Mouse (Mus musculus) limb, embryonic 10.5 days (tissue): ENCODE results near the gene Evx2. TPM values are rescaled to one million over a fixed set of nuclear protein-coding genes. Genes with fewer than 3 reads are reported as not detected.

ENCODE experiments used
- DNase-seq: peaks from one replicate; pipeline ENCODE4 v3.0.0-alpha.2; 2017; ENCODE audit warnings: low spot score
- H3K27ac ChIP-seq: fragments of 300-500 bp; sonication (generic); 2 replicates; pipeline ENCODE4 v1.5.1; 2016; ENCODE audit warnings: mild to moderate bottlenecking
- H3K27me3 ChIP-seq: fragments of 300-500 bp; sonication (generic); 2 replicates; pipeline ENCODE4 v1.6.1; 2016; ENCODE audit warnings: low read depth, mild to moderate bottlenecking; ENCODE audit not compliant: poor library complexity, severe bottlenecking
- H3K36me3 ChIP-seq: fragments of 300-500 bp; sonication (generic); 2 replicates; pipeline ENCODE4 v1.6.1; 2016; ENCODE audit warnings: mild to moderate bottlenecking, moderate library complexity
- H3K4me1 ChIP-seq: fragments of 300-500 bp; sonication (generic); 2 replicates; pipeline ENCODE4 v1.6.1; 2016
- H3K4me3 ChIP-seq: fragments of 300-500 bp; sonication (generic); 2 replicates; pipeline ENCODE4 v1.5.1; 2016; ENCODE audit warnings: mild to moderate bottlenecking, moderate library complexity
- H3K9me3 ChIP-seq: fragments of 300-500 bp; sonication (generic); replicated peaks from 2 replicates; pipeline ENCODE4 v1.6.1; 2016; ENCODE audit warnings: mild to moderate bottlenecking
- WGBS: fragments of 180-500 bp; shearing (Covaris S2); methylation state at CpG from one replicate; pipeline ENCODE4 v1.1.7; 2016; 5-methylcytosine and 5-hydroxymethylcytosine counted together
- polyA plus RNA-seq: library from polyadenylated mRNA; unstranded; fragments of >200 nt; fragmentation: Nextera tagmentation; extraction: Ambion mirVana; gene quantifications from 2 replicates; pipeline ENCODE4 v1.2.1, GENCODE M21; 2016

The Evx2 gene
- polyA plus RNA-seq, 1 experiment from 2014 or later: 0.84 TPM

DNA sequence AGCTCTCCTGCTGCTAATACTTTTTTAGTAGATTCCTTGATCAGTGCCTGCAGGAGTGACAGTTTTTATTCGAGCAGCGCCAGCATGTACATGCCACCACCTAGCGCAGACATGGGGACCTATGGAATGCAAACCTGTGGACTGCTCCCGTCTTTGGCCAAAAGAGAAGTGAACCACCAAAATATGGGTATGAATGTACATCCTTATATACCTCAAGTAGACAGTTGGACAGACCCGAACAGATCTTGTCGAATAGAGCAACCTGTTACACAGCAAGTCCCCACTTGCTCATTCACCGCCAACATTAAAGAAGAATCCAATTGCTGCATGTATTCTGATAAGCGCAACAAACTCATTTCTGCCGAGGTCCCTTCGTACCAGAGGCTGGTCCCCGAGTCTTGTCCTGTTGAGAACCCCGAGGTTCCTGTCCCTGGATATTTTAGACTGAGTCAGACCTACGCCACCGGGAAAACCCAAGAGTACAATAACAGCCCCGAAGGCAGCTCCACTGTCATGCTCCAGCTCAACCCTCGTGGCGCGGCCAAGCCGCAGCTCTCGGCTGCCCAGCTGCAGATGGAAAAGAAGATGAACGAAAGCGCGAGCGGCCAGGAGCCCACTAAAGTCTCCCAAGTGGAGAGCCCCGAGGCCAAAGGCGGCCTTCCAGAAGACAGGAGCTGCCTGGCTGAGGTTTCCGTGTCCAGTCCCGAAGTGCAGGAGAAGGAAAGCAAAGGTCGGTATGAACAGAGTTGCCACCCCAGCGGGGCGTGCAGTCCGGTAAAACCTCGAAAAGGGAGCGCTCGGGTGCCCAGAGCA, 32.8 kb upstream of the Evx2 start:
- Histone ChIP-seq H3K27me3 (peaks cover 70% of the 10 kb centered on the region), H3K27ac (peak overlapping the region; percentile 99), H3K4me3 (peak overlapping the region; percentile 80), H3K4me1 (peaks cover 63% of the 10 kb centered on the region), H3K9me3 (no peaks in the 10 kb centered on the region), H3K36me3 (peaks cover 31% of the 10 kb centered on the region)
- no peak for DNase-seq
- 3% methylated on average over 35 of the region's 35 CpGs for WGBS

DNA sequence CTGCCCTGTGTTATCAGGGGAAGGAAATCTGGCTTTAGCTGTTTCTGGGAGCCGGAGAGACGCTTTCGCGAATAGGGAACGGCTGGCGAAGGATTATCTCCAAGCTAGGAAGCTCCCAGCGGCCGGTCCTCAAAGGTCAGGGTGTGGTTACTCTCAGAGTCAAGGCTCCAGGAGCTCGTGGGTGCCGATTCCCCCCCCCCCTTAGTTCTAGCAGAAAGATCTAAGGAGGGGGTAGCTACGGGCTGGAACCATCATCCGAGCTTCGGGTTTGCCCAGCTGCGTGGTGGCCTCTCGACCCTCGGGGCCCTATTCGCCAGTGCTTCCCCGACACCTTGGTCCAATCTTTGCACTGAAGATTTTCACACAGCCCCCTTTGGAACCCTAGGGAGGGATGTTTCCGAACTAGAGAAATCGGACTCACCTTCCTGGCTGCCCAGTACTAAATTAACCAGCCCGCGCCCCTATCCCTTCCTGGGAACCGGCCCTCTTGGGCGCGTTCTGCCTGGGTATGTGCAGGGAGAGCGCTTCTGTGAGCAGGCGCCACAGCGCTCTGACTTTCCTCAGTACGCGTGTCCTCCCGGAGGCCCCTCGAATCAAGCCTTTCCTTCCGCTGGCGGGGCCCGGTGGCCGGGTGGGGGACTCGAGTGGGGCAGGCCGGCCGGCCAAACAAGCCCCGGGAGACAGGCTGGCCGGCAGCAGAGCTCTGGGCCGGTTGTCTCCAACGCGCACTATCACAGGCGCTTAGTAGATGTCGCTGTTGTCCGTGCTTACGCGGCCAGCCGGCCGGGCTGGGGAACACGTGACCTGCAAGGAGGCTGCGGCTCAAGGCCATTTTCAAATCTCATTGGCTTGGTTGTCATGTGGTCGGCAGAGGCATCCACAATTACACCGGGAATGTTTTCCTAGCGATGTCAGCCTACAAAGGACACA, 31.9 kb upstream of the Evx2 start, which contains the start of gene Hoxd10:
Gene Hoxd10 (plus strand): TSS at position 903 of the 930 bp plus-strand sequence.
- peak; percentile 90 for DNase-seq
- H3K27me3 ChIP-seq: peaks cover 66% of the 10 kb centered on the region
- peak within 1 kb of the TSS; percentile 99 for H3K27ac ChIP-seq
- H3K4me3 ChIP-seq: peak within 1 kb of the TSS; percentile 80
- H3K4me1 ChIP-seq: peaks cover 59% of the 10 kb centered on the region
- peaks cover 34% of the 10 kb centered on the region for H3K36me3 ChIP-seq
- H3K9me3 ChIP-seq: no peaks in the 10 kb centered on the region
- WGBS: 1% methylated on average over 56 of the region's 56 CpGs

DNA sequence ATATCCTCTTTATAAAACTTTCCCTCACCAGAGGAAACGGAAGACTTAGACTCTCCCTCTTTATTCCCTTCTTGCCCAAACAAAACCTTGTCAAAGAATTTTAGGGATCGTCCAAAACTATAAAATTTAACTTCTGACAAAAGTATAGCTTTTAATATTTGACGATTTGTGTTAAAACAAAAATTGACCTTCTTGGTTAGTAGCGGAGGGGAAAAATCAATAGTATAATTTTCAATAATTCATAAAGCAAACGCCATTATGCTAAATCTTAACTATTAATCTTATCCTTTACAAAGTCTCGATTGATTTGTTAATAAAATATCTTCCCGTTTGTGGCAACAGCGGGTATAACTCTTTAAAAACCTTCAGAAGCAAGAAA, 31.0 kb upstream of the Evx2 start:
- H3K4me3 ChIP-seq: peak overlapping the region; percentile 80
- WGBS: 7% methylated on average over 8 of the region's 8 CpGs

DNA sequence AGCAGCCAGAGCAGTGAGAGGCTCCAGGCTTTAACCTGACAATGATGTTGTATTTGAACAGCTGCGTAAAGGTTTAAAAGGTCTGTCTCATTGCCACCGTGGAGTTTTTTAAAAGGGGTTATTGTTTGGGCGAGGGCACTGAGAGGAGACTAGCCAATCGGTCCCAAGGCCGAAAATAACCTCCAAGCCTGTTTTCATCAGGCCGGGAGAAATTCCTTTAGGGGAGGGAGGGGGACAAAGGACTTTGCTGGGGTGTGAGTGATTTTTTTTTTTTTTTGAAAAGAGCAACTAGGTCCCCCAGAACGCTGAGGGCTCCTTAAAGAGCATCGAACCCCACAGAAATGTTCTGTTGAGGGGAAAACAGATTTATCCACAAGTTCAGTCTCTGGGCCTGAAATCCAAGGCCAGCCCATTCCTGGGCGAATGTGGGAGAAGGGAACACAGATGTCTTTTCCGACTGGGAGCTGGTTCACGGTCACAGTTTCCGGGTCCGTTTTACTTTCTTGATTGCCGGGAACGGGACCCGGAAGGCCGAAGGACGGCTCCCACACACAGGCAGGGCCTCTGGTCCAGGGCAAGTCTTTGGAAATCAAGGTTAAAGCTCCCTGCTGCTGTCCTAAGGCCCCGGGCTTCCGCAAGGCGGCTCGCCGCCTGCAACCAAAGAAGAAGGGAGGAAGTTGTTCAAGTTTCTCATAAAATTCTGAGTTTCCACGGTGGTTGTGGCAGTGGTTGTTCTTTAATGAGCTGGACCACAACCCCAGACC, 30.4 kb upstream of the Evx2 start:
- H3K27me3 ChIP-seq: peaks cover 61% of the 10 kb centered on the region
- WGBS: under 1% methylated on average over 24 of the region's 24 CpGs
- H3K27ac ChIP-seq: peak overlapping the region; percentile 99
- H3K4me1 ChIP-seq: peaks cover 44% of the 10 kb centered on the region
- peaks cover 29% of the 10 kb centered on the region for H3K36me3 ChIP-seq
- H3K4me3 ChIP-seq: peak overlapping the region; percentile 80
- DNase-seq: peak; percentile 77
- H3K9me3 ChIP-seq: no peaks in the 10 kb centered on the region

More for the DNA sequence above, 31.0 kb upstream of the Evx2 start:
- peaks cover 61% of the 10 kb centered on the region for H3K27me3 ChIP-seq
- DNase-seq: no peak
- H3K27ac ChIP-seq: peak overlapping the region; percentile 99
- H3K36me3 ChIP-seq: peaks cover 34% of the 10 kb centered on the region
- H3K9me3 ChIP-seq: no peaks in the 10 kb centered on the region
- peaks cover 50% of the 10 kb centered on the region for H3K4me1 ChIP-seq

DNA sequence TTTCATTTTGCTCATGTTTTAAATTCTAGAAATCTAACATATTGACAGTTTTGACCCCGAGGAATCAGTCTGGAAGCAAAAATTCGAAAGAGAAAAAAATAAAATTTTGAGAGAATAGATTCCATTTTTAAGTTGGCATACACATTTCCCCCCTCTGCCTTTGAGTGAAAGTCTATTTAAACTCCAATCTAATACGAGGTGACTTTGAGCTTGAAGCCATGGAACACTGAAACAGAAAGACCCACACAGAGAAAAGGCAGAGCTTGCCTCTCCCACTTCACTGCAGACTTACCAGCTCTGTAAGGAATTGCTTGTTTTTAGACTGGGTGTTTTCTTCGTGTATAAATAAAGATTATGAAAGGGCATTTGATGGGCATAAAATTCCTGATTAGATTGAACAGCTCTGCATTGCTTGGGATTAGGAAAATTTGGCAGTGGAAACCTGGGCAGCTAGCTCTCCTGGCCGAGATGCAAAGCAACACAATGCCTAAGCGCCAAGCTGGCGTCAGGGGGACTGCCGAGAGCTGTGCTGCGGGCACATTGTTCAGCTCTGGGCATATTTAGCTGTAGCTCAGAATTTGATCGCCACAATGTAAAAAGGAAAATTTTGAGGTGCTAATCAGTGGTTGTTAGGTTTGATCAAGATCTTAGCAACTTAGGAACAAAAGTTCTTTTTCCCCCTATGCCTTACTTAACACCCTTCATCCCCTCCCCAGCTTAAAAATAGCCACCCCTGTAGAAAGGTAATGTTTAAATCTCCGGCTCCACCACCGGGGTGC, 29.6 kb upstream of the Evx2 start:
- Histone ChIP-seq H3K4me3 (peak overlapping the region; percentile 80), H3K9me3 (no peaks in the 10 kb centered on the region), H3K4me1 (peaks cover 44% of the 10 kb centered on the region), H3K36me3 (peaks cover 34% of the 10 kb centered on the region), H3K27ac (peak overlapping the region; percentile 99), H3K27me3 (peaks cover 64% of the 10 kb centered on the region)
- WGBS: 3% methylated on average over 12 of the region's 12 CpGs
- DNase-seq: peak; percentile 61

DNA sequence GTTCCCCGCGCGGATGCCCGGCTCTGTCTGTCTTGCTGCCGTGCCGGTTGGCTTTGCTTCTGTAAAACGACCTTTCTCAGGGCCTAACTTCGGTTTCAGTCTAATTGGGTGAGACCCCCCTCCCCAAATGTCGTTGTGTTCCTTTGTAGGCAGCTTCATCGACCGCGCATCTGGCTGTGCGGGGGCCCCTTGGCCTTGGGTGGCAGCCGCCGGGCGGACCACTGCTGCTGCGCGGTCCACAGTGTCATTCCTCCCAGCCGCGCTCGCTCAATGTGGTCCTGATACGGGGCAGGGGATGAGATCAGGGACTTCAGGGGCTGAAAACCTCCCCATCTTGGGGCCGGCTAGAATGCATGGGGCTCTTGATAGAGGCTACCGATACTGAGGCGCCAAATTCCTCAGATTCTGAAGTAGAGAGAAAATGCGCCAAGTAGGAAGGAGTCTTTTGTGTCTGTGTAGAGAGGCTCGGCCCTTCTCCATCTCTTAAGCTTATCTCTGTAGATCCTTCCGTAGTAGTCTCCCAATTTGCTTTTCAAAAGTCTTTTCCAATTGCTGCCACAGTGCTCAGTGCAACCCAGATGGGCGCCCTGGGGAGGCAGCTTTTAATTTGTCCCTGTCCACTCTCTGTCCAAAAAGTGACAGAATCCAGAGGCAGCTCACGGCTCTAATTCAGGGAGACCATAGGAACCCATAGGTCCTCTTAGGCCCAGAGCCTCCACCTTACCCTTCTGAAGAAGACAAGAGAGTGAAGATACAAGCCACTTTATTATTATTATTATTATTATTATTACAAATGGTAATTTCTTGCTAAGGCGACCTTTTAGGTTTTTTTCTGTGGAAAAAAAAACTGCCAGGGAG, 28.6 kb upstream of the Evx2 start:
- DNase-seq: peak; percentile 69
- no peaks in the 10 kb centered on the region for H3K9me3 ChIP-seq
- peaks cover 51% of the 10 kb centered on the region for H3K4me1 ChIP-seq
- peaks cover 63% of the 10 kb centered on the region for H3K27me3 ChIP-seq
- under 1% methylated on average over 31 of the region's 31 CpGs for WGBS
- peak overlapping the region; percentile 80 for H3K4me3 ChIP-seq
- peaks cover 32% of the 10 kb centered on the region for H3K36me3 ChIP-seq
- H3K27ac ChIP-seq: peak overlapping the region; percentile 99

DNA sequence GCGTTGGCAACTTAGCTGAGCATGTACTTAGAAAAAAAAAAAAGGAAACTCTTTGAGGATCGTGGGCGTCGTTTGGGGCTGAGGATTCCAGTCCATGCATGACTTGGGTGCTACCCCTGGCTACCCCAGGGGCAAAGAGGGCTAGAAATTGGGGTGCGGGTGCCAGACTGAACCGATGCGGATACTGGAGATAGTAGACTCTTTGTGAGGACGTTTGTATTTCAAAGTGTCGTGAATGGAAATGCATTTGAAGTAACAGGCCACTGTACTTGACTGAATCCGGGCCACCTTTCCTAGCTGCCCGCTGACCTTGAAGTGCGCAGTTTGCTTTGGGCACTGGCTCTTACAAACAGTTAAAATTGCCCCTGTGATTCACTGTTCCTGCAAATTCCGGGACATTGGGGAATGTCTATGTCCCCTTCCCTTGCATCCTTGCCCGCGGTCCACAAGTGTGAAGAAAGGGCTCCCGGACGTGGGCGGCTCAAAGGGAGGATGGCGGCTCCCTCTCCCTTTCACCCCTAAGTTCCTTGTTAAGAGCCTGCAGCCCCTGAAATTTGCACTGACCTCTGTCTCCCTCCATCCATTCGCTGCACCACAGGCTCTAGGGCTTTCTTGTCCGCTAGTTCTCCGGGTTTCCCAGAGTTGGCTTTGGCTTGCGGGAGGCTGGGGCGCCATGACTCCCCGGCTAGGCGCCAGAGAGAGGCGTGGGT, 27.8 kb upstream of the Evx2 start:
- peak; percentile 74 for DNase-seq

DNA sequence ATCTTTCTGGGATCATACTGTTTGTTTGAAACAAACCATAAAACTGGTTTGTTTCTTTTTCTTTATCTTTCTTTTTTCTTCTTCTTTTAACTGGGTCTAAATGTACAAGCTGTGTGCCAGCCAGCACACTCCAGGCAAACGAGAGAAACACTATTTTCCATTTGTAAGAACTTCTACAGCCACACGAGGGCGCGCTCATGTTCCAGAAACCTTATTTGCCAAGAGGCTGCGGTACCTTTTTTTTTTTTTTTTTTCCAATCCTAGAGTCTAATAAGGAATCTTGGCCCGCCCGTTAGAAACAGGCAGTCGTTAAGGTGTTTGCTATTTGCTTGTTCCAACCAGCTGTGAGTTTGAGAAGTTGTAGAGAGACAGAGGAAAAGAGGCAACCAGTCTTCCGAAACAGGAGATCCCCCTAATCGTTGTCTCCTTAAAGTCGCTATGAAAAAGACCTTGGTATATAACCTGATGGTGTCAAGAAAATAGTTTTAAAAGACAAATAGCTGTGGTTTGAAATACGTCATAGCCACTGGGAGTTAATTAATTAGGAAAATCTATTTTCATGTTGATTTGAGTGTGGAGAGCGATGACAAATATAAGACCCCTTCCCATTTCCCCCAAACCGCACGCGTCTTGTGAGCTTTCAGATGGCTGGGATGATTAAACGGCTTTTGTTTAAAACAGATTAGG, 27.1 kb upstream of the Evx2 start:
- peak; percentile 87 for DNase-seq
- Histone ChIP-seq H3K27me3 (peaks cover 65% of the 10 kb centered on the region), H3K4me3 (peak overlapping the region; percentile 80), H3K9me3 (no peaks in the 10 kb centered on the region), H3K27ac (peak overlapping the region; percentile 99), H3K4me1 (peaks cover 54% of the 10 kb centered on the region), H3K36me3 (peaks cover 21% of the 10 kb centered on the region)
- WGBS: 3% methylated on average over 17 of the region's 17 CpGs

More for the DNA sequence above, 27.8 kb upstream of the Evx2 start:
- H3K27me3 ChIP-seq: peaks cover 63% of the 10 kb centered on the region
- peak overlapping the region; percentile 80 for H3K4me3 ChIP-seq
- 1% methylated on average over 27 of the region's 27 CpGs for WGBS
- H3K4me1 ChIP-seq: peaks cover 52% of the 10 kb centered on the region
- no peaks in the 10 kb centered on the region for H3K9me3 ChIP-seq
- peak overlapping the region; percentile 99 for H3K27ac ChIP-seq
- peaks cover 24% of the 10 kb centered on the region for H3K36me3 ChIP-seq

DNA sequence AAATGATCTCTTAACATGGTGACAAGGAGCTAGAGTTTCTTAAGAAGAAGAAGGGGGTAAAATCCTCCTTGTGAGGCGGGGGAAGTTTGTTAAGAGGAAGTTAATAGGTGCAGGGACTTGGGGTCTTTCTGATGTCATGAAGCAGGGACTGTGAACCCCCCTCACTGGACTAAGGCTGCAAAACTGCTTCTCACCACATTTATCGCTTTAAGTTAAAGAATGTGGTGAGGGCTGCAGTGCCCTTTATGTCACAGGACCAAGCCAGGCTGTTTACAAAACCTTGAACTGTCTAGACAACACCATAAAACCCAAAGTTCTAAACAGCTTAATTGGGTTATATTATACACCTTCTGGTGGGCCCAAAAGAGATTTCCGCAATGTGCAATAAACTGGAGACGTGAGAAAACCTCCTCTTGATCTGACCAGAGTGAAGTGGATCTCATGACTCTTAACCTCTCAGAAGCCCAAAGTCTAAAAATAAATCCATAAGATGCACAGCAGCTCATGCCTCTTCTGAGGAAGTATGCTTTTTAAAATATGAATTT, 25.8 kb upstream of the Evx2 start:
- Histone ChIP-seq H3K4me1 (peaks cover 63% of the 10 kb centered on the region), H3K27ac (peak overlapping the region; percentile 99), H3K36me3 (peaks cover 18% of the 10 kb centered on the region), H3K27me3 (peaks cover 72% of the 10 kb centered on the region), H3K9me3 (no peaks in the 10 kb centered on the region), H3K4me3 (peak overlapping the region; percentile 80)
- WGBS: 2% methylated on average over 4 of the region's 4 CpGs
- peak; percentile 47 for DNase-seq

DNA sequence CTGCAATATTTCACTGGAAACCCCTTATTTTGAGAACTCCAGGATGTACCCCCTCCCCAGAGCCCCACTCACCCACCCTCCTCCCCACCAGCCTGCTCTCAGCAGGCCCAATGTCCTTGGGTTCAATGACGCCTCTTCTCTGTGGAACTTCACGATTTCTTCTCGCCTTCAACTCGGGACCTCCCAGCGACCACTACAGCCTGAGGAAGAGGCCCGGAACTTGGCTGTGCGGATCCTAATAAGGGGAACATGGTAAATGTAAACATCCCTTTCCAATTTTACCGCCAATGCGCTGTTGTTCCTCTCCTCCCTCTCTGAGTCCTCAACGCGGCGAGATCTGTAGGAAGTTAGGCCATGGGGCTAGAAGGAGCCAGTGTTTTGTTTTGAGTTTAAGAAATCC, 24.7 kb upstream of the Evx2 start:
- peak; percentile 53 for DNase-seq

More for the DNA sequence above, 24.7 kb upstream of the Evx2 start:
- peak overlapping the region; percentile 80 for H3K4me3 ChIP-seq
- 2% methylated on average over 12 of the region's 12 CpGs for WGBS
- peaks cover 18% of the 10 kb centered on the region for H3K36me3 ChIP-seq
- H3K27ac ChIP-seq: peak overlapping the region; percentile 99
- no peaks in the 10 kb centered on the region for H3K9me3 ChIP-seq
- H3K27me3 ChIP-seq: peaks cover 82% of the 10 kb centered on the region
- peaks cover 69% of the 10 kb centered on the region for H3K4me1 ChIP-seq
